Mouse (Mus musculus) T-cell, adult 2 months (primary cell): ENCODE data around the gene Pcna.
A peak's percentile ranks its signal among the peaks of the same experiment; 100 is the strongest.
"Not testable (repeated sequence)": the region's sequence is repeated elsewhere in the genome, so short reads cannot be mapped to it uniquely, and the experiment has no call there.

Experiments
- DNase-seq: peaks from one replicate; pipeline ENCODE4 v3.0.0; 2022; ENCODE audit warnings: low spot score

Pcna gene

DNA sequence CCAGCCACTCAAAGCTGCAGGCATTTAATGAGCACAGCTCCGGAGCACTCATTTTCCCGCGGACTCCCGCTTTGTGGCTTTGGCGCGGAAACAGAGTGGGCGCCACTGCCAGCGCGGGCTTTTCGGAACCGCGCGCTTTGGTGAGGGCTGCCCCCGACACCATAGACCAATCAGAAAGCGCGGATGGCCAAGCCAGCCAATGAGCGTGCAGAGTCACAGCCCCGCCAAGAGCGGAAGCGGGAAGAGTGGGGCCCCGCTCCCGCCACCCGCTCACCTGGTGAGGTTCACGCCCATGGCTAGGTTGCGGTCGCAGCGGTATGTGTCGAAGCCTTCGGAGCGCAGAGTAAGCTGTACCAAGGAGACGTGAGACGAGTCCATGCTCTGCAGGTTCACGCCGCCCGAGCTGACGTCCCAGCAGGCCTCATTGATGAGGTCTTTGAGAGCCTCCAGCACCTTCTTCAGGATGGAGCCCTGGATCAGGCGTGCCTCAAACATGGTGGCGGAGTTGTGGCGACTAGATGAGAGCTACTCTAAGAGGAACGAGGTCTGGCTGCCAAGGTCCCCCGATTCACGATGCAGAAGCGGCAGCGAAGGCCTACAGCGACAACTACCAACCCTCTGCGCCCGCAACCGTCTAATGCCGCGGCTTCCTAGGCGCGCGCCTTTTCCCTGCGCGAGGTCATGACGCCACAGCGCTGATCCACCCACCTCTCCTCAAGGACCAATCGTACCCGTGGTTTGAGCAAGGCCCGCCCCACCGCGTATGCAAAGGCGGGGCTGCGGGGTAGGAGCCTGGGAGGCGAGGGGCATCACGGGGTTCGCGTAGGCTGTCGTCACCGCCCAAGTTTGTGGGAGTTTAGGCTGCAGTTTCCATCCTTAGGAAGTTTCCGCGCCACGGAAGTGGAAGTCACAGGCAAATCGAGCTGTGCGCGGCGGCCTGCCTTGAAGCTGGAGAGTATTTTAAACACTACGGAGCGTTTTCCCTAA lies at the start of gene Pcna:
Gene Pcna, minus strand, starts transcription at position 773 of the 987 bp plus-strand sequence.
- DNase-seq, result peak; percentile 98

DNA sequence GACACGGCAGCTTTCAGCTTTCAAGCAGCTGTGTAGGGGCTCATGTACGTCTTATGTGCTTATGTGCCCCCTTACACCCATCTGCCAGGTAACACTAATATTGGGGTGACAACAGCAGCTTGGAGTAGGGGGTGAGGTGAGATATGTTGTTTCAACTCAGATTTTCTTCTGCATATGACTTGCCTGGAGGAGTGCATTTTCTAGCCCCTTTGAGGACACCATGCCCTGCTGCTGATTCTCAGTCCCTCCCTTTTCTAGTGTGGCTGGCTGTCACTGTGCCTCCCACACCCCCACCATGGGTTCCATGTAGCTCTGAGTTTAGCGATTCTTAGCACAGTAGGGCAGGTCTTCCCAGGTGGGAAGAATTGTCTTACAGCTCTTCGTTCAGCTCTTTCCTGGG lies 48.3 kb upstream of the Pcna start:
- DNase-seq, result no peak

DNA sequence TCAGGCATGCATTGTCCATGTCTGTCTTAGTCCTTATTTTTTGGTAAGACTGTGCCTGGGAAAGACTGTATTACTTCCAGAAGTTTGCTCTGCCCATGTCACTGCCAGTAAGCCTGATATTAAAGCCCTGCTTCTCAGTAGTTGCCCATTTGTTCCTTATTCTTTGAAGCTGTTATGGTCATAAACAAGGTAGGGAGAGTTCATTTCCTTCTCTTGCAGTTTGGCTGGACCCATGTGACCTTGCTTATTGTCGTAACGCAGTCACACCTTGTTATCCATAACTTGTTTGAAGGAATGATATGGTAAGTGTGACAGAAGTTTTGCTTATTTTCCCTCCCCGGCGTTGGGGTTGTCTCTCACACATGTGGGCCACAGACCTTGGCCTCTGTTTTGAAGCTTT lies 45.1 kb upstream of the Pcna start:
- DNase-seq, result no peak

DNA sequence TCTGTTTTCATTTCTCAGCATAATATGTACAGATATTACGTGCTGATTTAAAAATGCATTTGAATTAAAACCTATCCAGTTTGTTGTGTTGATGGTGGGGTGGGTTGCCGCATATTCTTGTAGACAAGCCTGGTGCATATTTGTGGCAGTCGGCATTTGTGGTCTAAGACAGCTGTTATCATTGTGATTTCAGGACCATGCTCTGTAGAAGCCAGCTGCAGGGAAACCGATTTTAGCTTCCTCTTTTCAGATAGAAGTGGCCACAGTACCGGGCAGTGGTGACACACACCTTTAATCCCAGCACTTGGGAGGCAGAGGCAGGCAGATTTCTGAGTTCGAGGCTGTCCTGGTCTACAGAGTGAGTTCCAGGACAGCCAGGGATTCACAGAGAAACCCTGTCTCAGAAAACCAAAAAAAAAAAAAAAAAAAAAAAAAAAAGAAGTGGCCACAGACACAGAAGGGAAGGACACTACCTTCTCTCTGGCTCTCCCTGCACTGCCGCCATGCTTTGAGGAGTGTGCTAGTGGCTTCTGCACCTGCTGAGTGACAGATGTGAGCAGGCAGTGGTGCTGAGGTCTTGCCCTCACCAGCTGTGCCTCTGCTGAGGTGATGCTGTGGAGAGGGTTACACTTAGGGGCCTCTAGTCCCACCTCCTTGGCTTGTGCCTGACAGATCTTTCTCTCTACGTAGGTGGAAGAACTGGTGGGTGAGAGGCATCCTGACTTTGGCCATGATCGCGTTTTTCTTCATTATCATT lies 40.8 kb upstream of the Pcna start:
- DNase-seq, result no peak

DNA sequence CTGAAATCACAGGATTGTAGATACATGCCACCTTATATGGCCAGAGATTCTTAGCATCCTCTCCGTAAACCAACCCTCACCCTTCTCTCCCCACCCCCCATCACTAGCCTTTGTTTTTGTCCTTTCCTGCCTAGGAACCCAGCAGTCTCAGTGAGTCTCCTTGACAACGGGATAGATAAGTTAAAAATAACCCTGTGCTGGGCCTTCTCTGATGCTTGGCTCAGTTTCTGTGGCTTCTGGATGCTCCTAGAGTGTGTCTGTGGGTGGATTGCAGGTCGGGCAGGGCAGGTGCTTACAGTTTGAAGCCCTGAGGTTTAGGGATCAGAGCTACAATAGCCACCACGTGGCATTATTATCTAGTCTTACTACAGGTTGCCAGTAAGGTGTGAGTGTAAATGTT lies 39.0 kb upstream of the Pcna start:
- DNase-seq, result peak; percentile 34

DNA sequence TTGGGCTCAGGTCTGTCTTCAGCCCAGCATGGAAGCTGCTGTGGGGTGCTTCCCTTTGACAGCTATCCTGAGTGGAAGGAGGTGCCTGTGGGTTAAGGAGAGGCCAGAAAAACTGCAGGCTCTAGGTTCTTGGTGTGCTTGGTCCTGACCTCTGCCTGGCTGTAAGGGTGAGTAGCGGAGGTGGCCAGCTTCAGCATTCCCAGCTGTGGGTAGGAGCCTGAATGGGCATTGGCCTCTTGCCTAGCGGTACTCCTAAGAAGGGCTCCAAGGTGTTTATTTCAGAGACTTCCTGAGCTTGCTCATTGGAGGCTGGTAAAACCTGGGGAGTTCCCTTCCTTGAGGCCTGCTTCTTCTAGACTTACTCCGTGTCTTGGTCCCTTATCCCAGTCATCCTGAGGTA lies 38.2 kb upstream of the Pcna start:
- no peak for DNase-seq

DNA sequence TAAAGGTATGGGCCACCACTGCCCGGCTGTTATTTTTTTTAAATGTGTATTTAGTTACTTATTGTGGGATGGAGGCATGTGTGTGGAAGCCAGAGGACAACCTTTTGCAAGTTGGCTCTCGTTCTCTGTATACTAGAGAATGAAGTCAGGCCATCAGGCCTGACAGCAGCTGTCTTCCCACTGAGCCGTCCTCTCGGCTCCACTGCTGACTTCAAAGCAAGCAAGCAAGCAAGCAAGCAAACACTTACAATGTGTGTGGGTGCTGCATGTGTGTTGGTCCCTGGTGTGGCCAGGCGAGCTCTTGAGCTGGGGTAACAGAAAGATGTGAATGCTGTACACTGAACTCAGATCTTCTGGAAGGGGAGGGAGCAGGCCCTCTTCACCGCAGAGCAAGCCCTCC lies 37.7 kb upstream of the Pcna start:
- DNase-seq, result no peak

DNA sequence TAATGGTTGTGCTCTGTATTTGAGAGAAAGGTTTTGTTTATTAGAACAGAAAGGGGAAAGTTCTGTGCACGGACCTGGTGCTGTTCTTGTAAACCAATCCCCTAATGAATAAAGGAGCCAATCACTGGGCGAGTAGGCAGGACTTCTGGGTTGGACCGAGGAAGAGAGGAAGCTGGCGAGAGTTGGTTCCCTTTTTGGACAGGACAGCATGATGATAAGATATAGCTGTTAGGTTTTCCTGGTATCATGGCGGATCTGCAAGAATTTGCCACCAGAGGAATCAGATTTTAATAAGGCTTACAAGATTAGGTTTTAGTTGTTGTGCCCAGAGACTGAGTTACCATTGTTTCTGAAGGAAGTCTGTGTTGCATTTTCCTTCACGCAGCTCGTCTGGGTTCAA lies 36.1 kb upstream of the Pcna start:
- not testable (repeated sequence) for DNase-seq

DNA sequence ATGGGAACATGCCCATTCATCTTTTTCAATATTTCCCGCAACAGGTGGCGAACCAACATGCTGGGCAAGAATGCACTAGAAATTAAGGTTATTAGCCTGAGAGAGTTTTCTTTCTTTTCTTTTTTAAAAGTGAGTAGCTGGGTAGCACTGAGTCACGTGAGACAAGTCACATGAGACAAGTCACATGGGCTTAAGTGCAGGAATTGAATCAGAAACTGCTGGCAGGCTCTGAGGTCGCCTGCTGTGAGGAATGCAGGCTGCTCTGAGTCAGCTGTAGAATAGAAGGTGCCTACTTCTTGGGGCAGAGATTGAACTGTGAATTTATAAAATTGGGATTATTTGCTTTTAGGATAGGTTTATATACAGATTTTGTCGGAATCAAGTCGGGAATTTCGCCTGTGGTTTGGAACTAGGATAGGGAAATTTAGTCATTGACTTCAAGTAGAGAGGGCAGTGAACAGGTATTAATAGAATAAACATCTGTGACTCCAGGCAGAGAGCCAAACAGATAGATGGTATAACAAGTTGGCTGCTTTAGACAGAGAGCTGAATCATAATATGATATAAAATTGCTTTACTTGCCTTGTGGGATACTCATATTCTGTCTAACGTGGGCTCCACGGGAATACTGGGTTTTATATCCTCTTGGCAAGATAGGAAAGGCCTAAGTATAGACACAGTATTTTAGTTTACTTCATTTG lies 33.4 kb upstream of the Pcna start:
- DNase-seq, result no peak

DNA sequence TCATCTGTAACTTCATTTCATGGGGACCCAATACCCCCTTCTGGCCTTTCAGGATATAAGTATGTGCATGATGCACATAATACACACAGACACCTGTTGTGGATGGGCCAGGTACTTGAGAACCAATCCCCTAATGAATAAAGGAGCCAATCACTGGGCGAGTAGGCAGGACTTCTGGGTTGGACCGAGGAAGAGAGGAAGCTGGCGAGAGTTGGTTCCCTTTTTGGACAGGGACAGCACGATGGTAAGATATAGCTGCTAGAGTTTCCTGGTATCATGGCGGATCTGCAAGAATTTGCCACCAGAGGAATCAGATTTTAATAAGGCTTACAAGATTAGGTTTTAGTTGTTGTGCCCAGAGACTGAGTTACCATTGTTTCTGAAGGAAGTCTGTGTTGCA lies 32.6 kb upstream of the Pcna start:
- DNase-seq, result not testable (repeated sequence)

DNA sequence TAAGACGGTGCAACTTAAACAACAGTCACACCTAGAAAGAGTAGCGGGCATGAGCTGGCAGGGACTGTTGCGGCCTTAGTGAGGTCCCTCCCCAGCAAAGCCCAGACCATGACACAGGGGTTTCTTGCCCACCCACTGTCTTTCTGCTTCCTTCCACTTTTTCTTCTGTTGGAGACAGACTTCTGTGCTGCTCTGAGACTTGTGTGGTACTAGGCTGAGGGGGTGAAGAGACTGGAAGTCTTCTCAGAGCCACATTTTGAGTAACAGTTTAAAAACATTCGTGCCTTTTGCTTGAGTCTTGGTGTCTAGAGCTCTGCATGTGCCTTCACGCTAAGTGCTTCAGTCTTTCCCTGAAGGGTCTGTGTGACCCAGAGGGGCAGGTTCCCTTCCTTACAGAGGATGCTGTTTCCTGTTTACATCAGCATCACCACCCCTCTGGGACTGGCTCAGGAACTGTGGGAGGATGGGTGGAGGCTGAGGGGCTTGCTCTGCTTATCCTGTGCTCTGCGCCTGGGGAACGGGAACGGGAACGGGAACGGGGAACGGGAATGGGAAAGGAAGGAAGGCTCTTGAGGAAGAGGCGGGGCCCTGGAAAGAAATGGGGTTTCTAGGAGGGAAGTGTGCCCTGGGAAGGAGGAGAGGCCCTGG lies 31.5 kb upstream of the Pcna start:
- no peak for DNase-seq

DNA sequence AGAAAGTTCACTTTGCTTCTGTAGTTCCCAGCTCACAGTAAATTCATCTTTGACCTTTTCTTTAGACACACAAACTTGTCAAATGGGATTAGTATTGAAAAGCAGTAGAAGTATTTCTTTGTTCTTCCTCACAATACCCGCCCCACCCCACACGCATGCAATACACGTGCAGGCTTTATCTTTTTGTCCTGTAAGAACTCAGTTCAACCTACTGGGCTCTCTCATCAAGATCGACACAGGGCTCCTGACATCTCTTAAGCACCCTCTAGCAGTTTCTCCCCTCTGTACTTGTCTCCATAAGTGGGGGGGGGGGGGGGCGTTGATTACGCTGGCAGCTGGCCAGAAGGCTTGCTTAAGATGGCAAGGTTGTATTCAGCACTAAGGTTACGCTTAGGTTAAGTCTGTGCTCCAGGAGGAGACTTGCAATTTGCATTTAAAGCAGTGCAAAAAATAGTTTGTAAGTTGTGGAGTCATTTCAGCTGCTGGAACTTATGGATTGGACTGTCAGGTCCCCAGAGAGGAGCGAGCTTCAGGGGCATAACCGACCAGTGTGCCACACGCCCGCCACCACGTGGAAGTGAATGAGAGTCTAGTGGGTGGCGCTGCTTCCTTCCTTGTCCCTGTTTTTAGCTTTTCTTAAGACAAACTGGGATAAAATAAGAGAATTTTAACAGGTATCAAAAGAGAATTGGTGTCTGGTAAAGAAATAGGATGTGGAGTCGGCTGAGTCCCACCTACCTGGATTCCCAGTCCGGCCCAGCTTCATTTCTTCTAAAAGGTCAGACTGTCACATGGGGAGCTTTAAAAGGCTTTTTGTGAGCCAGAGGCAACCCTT lies 30.3 kb upstream of the Pcna start:
- DNase-seq, result no peak

DNA sequence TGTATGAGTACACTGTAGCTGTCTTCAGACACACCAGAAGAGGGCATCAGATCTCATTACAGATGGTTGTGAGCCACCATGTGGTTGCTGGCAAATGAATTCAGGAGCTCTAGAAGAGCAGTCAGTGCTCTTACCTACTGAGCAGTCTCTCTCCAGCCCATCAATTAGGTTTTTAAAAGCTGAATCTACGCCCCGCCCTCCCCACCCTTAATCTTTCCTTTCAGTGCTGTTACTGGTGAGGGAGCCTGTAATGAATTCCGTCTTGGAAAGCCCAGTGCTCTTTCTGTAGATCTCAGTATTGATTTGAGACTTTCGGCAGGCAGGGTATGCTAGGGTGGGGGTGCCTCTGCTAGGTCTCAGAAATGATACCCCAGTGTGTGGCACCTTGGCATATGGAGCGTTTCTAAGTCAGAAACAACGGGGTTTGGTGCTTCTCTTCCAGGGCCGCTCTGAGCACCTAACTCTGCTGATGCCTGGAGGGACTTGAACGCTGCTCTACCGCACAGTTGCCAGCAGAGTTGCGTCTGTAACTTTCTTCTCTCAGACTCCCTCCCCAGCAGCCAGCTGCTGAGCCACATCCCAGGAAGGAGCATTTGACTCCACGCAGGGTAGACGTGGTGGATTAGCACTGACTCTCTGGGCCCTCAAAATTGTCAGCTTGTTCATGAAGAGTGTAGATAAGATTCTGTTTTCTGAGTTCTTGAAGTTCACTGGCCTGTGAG lies 29.5 kb upstream of the Pcna start:
- DNase-seq, result no peak

DNA sequence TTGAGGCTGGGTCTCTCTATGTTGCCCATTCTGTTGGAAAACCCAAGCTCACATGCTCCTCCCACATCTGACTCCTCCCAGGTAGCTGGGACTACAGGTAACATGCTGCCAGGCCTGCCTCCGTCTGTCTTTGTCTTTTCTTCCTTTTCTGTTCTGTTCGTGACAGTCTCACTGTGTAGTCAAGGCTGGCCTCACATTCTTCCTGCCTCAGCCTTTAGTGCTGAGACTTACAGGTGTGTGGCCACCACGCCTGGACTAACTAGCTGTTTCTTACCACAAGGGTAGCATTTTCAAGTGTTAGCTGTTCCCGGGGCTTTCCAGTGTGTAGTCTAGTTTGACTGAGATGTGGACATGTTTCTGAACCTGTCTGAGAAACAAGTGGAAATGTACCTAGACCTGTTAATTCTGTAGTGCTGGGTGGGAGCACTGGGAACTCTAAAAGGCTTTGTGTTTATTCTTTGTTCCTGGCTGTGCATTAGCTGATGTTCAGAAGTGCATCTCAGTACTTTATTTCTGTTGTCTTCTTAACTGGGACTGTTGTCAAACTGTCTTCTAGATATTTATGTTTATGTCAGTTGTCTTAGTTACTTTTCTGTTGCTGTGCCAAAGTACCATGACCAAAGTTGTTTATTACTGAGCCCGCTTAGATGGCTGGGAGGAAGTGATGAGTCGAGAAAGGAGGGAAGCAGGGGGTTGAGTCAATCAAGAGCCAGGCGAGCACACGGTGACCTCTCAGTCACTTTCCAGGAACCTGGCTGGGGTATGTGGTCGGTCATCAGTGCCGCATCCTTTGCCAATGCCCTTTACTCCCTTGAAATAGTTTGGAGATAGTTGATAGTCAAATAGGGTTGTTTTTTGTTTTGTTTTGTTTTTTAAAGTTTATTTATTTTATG lies 28.7 kb upstream of the Pcna start:
- DNase-seq, result peak; percentile 51

DNA sequence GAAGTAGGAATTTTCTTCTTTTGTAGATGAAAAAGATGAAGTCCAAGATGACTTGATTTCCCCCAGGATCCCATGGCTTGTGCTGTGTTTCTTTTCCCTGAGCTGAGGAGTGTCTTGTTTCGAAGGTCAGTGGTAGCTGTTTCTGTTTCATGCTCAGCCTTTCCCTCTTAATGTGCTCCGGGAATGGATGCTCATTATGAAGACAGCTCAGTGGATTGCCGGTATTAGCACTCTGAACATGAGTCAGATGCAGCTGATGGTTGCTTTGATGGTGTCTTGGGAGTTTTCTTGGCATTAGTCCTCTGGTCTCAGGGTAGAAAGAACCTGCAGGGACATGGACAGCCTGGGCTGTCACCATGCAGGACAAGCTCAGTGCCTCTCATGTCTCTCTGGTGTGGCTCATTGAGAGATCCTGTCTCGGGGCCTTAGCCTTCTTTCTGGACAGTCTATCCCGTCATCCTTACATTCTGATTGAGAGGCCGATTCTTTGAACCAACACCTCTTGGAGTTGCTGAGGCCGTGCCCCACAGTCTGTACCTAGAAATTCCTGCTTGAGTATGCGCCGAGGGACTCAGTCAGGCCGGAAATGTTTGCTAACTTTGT lies 27.5 kb upstream of the Pcna start:
- DNase-seq, result no peak

DNA sequence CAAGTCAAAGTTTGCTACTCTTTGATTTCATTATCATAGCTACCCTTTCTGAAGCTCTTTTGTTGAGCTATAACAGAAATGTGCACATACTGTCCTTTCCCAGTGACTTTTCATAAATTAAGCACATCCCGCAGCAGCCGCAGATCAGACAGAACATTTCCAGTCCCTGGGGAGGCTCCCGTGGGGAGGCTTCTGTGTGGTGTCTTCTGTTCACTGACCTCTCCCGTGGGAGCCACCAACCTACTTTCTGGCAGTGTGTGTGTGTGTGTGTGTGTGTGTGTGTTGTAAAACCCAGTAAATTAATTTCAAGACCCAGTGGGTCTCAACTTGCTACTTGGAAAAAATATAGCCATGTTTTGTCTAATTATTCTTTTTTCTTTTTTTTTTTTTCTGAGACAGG lies 26.9 kb upstream of the Pcna start:
- DNase-seq, result no peak

DNA sequence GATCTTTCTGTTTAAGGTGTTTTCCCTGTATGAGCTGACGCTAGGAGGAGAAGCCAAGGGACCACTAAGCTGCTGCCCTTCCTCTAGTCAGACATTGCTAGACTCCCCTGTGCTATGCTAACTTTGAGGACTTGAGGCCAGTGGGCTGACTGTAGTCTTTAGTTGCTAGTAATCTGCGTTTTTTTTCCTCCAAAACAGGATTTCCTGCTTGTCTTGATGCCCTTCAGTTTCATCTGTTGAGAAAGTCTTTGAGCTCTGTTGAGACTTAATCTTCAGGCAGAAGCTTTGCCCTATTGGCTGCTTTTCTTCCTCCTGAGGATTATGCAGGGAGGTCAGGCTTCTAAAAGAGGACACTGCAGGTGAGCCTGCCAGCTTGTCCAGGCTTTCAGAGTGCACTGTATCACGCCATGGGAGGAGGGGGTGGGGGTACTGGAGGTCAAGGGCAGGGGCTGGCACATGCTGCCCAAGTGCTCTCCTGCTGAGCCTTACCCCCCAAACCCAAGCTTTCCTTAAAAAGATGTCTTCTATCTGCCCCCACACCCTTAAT lies 26.3 kb upstream of the Pcna start:
- no peak for DNase-seq

DNA sequence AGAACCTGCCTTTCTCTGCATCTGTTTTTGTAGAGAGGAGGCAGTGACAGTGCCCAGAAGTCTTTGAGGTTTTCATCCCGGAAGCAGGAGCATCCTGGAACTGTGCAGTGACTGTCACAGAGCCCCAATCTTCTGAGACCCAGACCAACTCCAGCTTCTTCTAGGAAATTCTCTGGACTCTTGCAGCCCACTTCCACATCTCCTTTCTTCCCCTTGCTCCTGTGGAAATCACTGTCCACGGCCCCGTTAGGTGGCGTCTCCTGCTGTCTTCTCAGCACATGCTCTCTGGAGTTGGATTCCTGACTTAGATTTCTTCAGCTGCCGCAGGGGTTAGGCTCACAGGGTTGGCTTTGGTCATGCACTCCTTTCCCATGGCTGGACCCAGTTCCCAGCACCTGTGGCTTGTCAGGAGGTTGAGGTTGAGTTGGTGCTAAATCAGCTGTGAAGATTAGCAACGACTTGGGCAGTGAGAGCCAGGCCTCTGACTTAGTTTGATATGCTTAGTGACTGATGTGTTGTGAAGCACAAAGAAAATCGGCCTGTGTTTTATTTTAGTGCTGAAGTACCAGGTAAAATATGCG lies 25.2 kb upstream of the Pcna start:
- DNase-seq, result no peak
